Mouse (Mus musculus) midbrain, embryonic 15.5 days (tissue): Measurements from ENCODE around the gene Erich6b. TPM values are rescaled to one million over a fixed set of nuclear protein-coding genes. Genes with fewer than 3 reads are reported as not detected.

Source experiments
- ATAC-seq: fragments of 200-750 bp; cut with Nextera tagmentation; replicated peaks from 2 replicates; pipeline ENCODE4 v1.8.0; 2017; ENCODE audit warnings: moderate TSS enrichment
- H3K27ac ChIP-seq: fragments of 300-500 bp; sonication (generic); 2 replicates; pipeline ENCODE4 v1.5.1; 2015; ENCODE audit warnings: mild to moderate bottlenecking, inconsistent platforms
- H3K27me3 ChIP-seq: fragments of 300-500 bp; sonication (generic); replicated peaks from 2 replicates; pipeline ENCODE4 v1.6.1; 2015; ENCODE audit warnings: inconsistent platforms
- H3K36me3 ChIP-seq: fragments of 300-500 bp; sonication (generic); replicated peaks from 2 replicates; pipeline ENCODE4 v1.6.1; 2015; ENCODE audit warnings: inconsistent platforms
- H3K4me1 ChIP-seq: fragments of 300-500 bp; sonication (generic); 2 replicates; pipeline ENCODE4 v1.6.1; 2015; ENCODE audit warnings: inconsistent platforms
- H3K4me2 ChIP-seq: fragments of 300-500 bp; sonication (generic); 2 replicates; pipeline ENCODE4 v1.6.1; 2015; ENCODE audit warnings: inconsistent platforms, mild to moderate bottlenecking, moderate library complexity
- H3K4me3 ChIP-seq: fragments of 300-500 bp; sonication (generic); 2 replicates; pipeline ENCODE4 v1.5.1; 2015; ENCODE audit warnings: mild to moderate bottlenecking, inconsistent platforms
- H3K9ac ChIP-seq: fragments of 300-500 bp; sonication (generic); 2 replicates; pipeline ENCODE4 v1.6.1; 2015; ENCODE audit warnings: mild to moderate bottlenecking, inconsistent platforms
- H3K9me3 ChIP-seq: fragments of 300-500 bp; sonication (generic); 2 replicates; pipeline ENCODE4 v1.6.1; 2016; ENCODE audit warnings: inconsistent platforms
- WGBS: fragments of 180-500 bp; shearing (Covaris S2); methylation state at CpG from one replicate; pipeline ENCODE4 v1.1.7; 2015; ENCODE audit warnings: mixed read lengths; 5-methylcytosine and 5-hydroxymethylcytosine counted together
- polyA plus RNA-seq: library from polyadenylated mRNA; unstranded; fragments of >200 nt; fragmentation: Nextera tagmentation; extraction: Ambion mirVana; gene quantifications from 2 replicates; pipeline ENCODE4 v1.2.1, GENCODE M21; 2015

Erich6b gene
- polyA plus RNA-seq, 1 experiment from 2014 or later: not detected

DNA sequence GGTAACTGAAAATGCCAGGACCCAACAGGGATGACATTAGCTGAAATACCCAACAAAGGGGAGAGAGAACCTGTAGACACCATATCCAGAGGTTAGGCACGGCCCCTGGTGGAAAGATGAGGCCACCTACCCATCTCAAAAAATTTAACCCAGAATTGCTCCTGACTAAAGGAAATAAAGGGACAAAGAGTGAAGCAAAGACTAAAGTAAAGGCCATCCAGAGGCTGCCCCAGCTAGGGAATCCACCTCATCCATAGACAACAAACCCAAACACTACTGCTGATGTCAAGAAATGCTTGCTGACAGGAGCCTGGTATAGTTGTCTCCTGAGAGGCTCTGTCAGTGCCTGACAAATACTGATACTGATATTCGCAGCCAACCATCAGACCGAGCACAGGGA is 69.7 kb downstream of the Erich6b start:
- WGBS: 93% methylated on average over 3 of the region's 3 CpGs
- Histone ChIP-seq H3K4me2 (no peak overlapping the region), H3K27ac (no peak overlapping the region), H3K27me3 (no peaks in the 10 kb centered on the region), H3K9ac (no peak overlapping the region), H3K9me3 (no peaks in the 10 kb centered on the region), H3K4me3 (no peak overlapping the region), H3K4me1 (no peaks in the 10 kb centered on the region), H3K36me3 (peaks cover 38% of the 10 kb centered on the region)
- no peak for ATAC-seq

DNA sequence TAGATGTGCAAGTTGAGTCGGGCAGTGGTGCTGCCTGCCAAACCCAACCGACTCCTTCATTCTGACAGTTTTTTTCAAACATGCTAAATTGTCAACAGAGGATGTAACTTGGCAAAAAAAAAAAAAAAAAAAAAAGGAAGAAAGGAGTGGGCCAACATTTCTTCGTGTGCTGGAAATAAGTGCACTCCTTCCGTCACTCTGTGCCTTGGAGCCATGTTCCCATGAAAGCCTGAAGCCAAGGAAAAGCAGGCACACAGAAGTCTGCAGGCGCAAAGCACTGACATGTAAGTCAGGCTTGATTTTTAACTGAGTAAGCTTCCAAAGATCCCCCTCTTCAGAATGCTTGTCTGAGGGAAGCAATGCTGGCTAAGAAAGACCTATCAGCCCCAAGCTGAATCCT is 70.6 kb downstream of the Erich6b start:
- H3K9me3 ChIP-seq: no peaks in the 10 kb centered on the region
- no peaks in the 10 kb centered on the region for H3K4me1 ChIP-seq
- no peak overlapping the region for H3K9ac ChIP-seq
- no peak for ATAC-seq
- WGBS: 93% methylated on average over 5 of the region's 5 CpGs
- H3K27me3 ChIP-seq: no peaks in the 10 kb centered on the region
- H3K4me3 ChIP-seq: no peak overlapping the region
- peaks cover 35% of the 10 kb centered on the region for H3K36me3 ChIP-seq
- no peak overlapping the region for H3K4me2 ChIP-seq
- H3K27ac ChIP-seq: no peak overlapping the region

DNA sequence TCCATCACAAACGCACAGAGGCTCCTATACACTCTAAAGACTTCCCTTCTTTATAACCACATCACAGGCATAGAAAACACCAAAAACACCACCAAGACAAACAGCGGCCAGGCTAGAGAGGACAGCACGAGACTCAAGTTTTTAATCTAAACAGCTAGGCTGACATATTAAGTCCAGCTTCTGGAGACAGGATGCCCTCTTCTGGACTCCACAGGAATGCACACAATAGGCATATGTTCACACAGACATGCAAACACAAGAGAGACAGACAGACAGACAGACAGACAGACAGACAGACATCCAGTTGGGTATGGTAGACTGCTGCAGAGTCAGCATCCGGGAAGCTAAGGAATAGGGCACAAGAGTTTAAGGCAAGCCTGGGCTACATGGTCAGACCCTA is 71.6 kb downstream of the Erich6b start:
- ATAC-seq: no peak
- peaks cover 33% of the 10 kb centered on the region for H3K36me3 ChIP-seq
- WGBS: 78% methylated on average over 4 of the region's 4 CpGs

DNA sequence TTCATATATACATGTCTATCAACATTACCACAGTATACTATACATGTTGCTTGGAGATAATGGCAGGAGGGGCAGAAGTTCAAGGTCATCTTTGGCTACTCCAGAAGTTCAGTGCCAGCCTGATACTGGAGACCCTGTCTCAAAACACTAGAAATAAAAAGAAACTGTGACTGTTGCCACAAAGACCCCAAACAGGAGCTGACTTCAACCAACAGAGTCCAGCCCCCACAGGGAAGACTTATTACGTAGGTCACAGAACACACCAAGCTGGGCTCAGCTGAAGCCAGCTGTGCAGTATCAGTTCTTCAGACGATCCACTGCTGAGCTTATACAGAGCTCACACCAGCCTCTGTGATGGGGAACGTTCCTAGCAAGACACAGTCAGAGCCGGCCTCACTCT is 74.4 kb downstream of the Erich6b start:
- no peaks in the 10 kb centered on the region for H3K9me3 ChIP-seq
- ATAC-seq: no peak
- H3K36me3 ChIP-seq: peaks cover 28% of the 10 kb centered on the region
- H3K4me3 ChIP-seq: no peak overlapping the region
- H3K4me1 ChIP-seq: no peaks in the 10 kb centered on the region
- no peak overlapping the region for H3K27ac ChIP-seq
- no peak overlapping the region for H3K4me2 ChIP-seq
- H3K9ac ChIP-seq: no peak overlapping the region
- 95% methylated on average over 4 of the region's 4 CpGs for WGBS
- no peaks in the 10 kb centered on the region for H3K27me3 ChIP-seq

More for the DNA sequence above, 71.6 kb downstream of the Erich6b start:
- H3K27me3 ChIP-seq: no peaks in the 10 kb centered on the region
- H3K9ac ChIP-seq: no peak overlapping the region
- no peak overlapping the region for H3K4me3 ChIP-seq
- H3K4me2 ChIP-seq: no peak overlapping the region
- H3K27ac ChIP-seq: no peak overlapping the region
- H3K9me3 ChIP-seq: no peaks in the 10 kb centered on the region
- no peaks in the 10 kb centered on the region for H3K4me1 ChIP-seq

Other genes with a start within 250 kb of the Erich6b start
- gene Siah3, start 186.3 kb upstream of the Erich6b start, polyA plus RNA-seq: 3.0 and 3.4 TPM in 2 replicates
- not detected in 2 replicates for gene Spert, start 49.1 kb upstream of the Erich6b start, polyA plus RNA-seq
- 19.1 and 19.8 TPM in 2 replicates for gene Cog3, start 112.3 kb downstream of the Erich6b start, polyA plus RNA-seq
- gene Slc25a30, start 144.8 kb downstream of the Erich6b start, polyA plus RNA-seq: 9.3 and 10.4 TPM in 2 replicates
- 613 and 619 TPM in 2 replicates for gene Tpt1, start 202.8 kb downstream of the Erich6b start, polyA plus RNA-seq